Mouse (Mus musculus): ENCODE measurements around the gene Rimbp2.

GRCm38 (mm10) chr5:128800592-128800991 lies 152.7 kb downstream of the Rimbp2 start:
- TF ChIP-seq CTCF (IDR thresholded peaks at IDR 0.05; ENCODE audit: low read depth) (no peak), EP300 (IDR thresholded peaks at IDR 0.05; ENCODE audit: low read depth) (no peak)

Measured in heart, postnatal 0 days (tissue).